Mouse (Mus musculus): ENCODE results near the gene Map1a.

Gene Map1a

GRCm38 (mm10) chr2:121316278-121316677, 26.9 kb downstream of the Map1a start:
- DNase-seq (ENCODE audit: low read depth), result no peak

GRCm38 (mm10) chr2:121323041-121323440, 33.6 kb downstream of the Map1a start:
- no peak for DNase-seq (ENCODE audit: low read depth)

GRCm38 (mm10) chr2:121323693-121324470, 34.5 kb downstream of the Map1a start:
- DNase-seq (ENCODE audit: low read depth), result no peak

- DNase-seq (ENCODE audit: low read depth), result no peak
Observed at GRCm38 (mm10) chr2:121329492-121329891, 40.1 kb downstream of the Map1a start.

- DNase-seq (ENCODE audit: low read depth), result no peak
Observed at GRCm38 (mm10) chr2:121339057-121339456, 49.7 kb downstream of the Map1a start.

GRCm38 (mm10) chr2:121353156-121353555, 63.8 kb downstream of the Map1a start:
- DNase-seq (ENCODE audit: low read depth), result no peak

- DNase-seq (ENCODE audit: low read depth), result no peak
Observed at GRCm38 (mm10) chr2:121354378-121354777, 65.0 kb downstream of the Map1a start.

GRCm38 (mm10) chr2:121354820-121355592, 65.6 kb downstream of the Map1a start, which contains the start of gene Ppip5k1:
Gene Ppip5k1, minus strand, starts transcription at chr2:121355396.
- DNase-seq (ENCODE audit: low read depth), result peak; percentile 90

- DNase-seq (ENCODE audit: low read depth), result no peak
Observed at GRCm38 (mm10) chr2:121357494-121357893, 68.1 kb downstream of the Map1a start, which contains the start of gene Ckmt1. Gene Ckmt1, plus strand, starts transcription at chr2:121357714.

- DNase-seq (ENCODE audit: low read depth), result no peak
Observed at GRCm38 (mm10) chr2:121357961-121358360, 68.6 kb downstream of the Map1a start.

- DNase-seq (ENCODE audit: low read depth), result no peak
Observed at GRCm38 (mm10) chr2:121358381-121358780, 69.0 kb downstream of the Map1a start.

GRCm38 (mm10) chr2:121359461-121359860, 70.1 kb downstream of the Map1a start:
- DNase-seq (ENCODE audit: low read depth), result no peak

Data from c-Kit-positive CD71-negative TER-119-negative erythroid progenitor cells, embryonic 14.5 days (primary cell).